Mouse (Mus musculus) gastrocnemius, adult 8-10 months (tissue): ENCODE results near the gene Kmt2a. TPM values are rescaled to one million over a fixed set of nuclear protein-coding genes. Genes with fewer than 3 reads are reported as not detected.

ENCODE experiments used
- DNase-seq, 2 experiments: peaks; one replicate each; pipeline ENCODE4 v3.0.0; 2022; ENCODE audit warnings: low spot score in 2 of 2
- total RNA-seq, 4 experiments: library from RNA; stranded (reverse); gene quantifications; 2 replicates each; pipeline ENCODE4 v1.2.4; 2022

Gene Kmt2a
- total RNA-seq, 4 experiments from 2014 or later, result 14.0 to 22.4 (median 18.0) TPM

DNA sequence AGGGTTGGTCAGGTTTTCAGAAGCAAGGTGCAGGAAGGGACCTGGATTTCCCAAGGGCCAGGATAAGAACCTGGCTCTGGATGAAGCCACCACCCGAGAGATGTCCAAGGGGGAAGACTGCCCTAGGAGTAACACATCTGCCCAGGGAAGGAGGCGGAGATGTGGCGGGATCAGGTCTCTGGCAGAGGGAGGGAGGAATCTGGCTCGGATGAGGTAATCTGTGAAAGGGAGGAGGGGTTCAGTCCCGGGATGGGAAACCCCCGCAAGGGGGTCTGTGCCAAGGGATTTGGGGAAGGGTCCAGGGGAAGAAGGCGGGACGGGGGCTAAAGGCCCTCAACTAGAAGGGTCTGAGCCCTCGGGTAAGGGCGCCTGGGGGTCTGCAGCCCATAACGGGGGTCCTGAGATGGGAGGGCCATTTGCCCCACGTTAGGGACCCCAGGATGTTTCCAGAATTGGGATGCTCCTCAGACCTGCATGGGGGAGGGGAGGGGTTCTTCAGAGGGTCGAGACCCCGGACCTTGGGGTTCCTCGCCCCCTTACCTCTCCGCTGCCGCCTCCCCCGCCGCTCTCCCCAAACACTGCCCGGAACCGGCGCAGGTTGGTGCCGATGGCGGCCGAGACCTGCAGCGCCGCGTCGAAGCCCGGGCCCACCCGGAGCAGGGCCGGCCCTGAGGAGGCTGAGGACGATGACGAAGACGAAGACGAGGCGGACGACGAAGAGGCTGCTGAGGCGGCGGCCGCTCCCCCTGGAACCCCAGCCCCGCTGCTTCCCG is 601 bp downstream of the Kmt2a start:
- DNase-seq, result peak in 1 of 2 experiments; percentile 10

DNA sequence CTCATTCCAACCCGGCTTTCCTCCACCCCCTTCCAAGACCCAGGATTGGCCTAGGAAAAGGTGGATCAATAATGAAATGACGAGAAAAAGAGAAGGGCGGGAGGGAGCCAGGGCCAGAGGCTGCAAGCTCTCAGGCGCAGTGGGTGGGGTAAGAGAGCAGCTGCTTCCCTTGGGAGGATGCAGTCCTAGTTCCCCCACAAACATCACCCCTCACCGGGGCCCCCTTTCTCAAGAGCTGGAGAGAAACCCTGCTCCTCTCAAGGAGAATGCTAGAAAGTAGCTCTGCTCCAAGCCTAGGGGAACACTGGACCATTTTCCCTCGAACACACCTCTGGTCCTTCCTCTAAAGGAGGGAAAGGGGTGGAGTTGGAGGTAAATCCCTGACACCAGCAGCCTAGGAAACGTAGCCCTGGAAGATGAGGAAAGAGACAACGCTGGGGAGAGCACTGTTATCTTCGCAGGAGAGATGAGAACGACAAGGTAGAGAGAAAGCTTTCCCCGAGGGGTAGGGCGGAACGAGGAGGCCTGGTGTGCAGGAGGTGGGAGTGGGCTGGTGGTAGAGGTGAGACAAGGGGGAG is 1.3 kb downstream of the Kmt2a start:
- DNase-seq, result no peak

DNA sequence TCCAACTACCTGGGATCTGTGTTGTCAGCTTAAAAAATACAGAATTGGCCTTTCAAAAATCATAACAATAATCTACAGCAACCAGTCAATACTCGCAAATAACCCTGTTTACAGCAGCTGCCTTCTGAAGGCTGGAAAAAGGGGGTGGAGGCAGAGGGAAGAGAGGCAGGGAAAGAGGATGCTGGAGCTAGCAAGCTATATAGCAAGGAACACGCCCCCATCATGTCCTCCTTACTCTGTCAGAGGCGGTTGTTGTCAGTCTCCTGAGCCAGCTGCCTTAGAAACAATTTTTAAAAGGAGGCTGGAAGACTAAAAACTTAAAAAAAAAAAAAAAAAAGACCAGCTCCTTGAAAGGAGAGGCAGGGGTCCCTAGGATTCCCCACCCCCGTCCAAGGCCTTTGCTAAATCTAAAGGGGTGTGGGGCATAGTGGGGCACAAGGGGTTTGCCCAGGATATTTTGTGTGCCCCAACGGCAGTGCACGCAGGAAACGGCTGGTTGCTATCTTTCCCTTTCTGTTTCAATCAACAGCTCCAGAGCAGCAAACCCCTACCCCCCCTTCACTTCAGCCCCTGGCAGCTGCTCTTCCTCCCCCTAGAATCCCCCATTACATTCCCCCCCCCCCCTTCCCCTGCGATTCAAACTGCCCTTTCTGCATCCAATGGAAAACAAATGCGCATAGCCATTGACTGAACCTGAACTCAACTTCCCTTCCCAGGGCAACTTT is 2.2 kb downstream of the Kmt2a start:
- no peak for DNase-seq

DNA sequence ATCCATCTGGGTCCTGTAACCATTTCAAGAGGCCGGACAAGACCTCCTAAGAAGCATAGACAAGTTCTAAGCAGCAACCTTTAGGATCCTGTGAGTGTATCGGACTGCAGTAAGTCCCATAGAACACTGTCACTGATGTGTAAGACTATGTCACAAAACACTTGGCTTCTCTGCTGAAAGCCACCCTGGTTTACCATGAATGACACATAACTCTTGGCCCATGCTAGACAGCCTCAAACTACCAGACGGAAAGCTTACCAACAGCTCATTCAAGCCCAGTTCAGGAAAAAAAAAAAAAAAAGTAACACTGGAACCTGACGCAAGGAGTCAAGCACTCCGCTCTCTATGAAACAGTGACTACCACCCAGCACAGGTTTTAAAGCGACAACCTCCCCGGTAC is 3.4 kb downstream of the Kmt2a start:
- DNase-seq, result no peak

DNA sequence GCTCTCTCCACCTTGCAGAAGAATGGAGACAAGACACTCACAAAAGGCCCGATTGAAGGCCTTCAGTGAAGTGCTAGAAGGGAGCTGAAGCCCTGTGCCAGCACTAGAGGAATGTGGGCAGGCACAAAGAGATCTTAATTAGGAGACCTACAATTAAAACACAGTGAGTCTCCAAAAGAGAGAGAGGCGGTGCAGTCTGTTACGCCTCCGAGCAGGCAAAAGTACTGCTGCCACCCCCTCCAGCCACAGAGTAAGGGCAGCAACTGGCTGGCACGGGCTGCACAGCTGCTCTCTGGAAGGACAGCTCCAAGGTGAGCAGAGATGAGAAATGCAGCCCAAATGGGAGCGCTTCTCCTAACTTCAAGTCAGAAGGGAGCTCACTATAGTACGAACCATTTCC is 5.6 kb downstream of the Kmt2a start:
- DNase-seq, result peak in 1 of 2 experiments; percentile 29

DNA sequence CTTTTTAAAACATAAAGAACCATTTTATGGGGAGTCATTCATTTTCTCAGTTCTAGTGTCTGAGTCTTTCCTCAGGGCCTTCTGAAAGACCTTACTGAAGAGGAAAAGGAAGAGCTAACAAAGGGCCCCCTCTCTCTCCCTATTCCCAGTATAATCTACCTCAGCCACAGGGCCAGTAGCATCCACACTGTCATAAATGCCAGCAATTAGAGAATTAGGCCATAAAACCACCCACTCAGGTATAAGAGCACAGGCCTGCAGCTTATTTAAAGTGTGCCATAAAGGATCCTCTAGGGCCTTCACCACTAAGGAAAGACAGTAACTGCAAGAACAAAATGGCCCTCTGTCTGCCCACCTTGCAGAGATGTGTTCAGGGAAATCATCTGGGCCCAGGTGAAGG is 6.9 kb downstream of the Kmt2a start:
- no peak for DNase-seq

GRCm38 (mm10) chr9:44873665-44874064 is 7.4 kb downstream of the Kmt2a start:
- DNase-seq, result no peak

DNA sequence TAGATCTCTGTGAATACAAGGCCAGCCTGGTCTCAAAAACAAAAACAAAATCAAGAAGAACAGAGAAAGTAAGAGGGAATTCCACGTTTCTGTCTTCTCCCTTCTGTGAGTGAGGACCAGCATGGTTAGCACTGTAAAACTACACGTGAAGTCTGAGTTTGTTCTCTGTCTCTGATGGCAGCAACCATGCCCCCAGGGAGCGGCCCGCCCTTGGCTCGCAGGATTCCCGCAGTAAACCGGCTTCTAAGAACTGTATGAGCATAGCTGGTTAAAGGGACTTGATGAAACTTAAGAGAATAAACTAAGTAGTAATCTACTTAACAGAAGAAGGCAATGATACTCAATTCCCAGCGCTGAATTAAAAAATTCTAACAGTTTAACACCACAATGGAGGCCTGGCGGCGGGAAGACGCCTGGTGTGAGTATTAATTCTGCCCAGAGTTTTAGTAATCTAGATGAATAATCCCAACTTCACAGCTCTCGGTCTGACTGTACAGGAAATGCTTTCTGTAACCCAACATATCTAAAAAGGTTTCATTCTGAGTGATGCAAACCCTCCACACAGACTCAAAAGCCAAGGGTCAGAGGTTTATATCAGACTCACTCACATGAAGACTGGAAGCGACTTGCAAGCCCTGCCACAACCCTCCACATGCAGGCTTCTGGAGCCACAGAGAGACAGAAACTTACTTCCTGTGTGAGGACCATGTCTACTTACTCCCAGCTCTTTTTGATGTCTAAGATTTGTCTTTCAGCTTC is 12.6 kb downstream of the Kmt2a start:
- peak; percentile 39 to 54 for DNase-seq

DNA sequence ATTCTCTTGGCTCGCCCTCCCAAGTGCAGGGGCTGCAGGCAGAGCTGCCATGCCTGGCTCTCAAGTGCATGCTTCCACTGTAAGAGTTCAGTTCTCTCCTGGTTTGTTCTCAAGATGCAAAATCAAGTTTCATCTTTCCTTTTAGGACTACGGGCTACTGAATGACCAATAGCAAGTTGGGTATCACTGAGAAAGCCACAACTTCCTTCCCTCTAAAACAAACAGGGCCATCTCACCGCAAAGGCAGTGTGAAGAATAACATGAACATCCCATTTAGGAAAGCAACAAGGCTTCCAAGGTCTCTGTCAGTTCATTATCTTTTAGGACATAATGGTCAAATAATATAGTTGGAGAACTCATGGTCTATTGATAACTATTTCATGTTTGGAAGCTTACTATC is 13.4 kb downstream of the Kmt2a start:
- DNase-seq, result no peak

DNA sequence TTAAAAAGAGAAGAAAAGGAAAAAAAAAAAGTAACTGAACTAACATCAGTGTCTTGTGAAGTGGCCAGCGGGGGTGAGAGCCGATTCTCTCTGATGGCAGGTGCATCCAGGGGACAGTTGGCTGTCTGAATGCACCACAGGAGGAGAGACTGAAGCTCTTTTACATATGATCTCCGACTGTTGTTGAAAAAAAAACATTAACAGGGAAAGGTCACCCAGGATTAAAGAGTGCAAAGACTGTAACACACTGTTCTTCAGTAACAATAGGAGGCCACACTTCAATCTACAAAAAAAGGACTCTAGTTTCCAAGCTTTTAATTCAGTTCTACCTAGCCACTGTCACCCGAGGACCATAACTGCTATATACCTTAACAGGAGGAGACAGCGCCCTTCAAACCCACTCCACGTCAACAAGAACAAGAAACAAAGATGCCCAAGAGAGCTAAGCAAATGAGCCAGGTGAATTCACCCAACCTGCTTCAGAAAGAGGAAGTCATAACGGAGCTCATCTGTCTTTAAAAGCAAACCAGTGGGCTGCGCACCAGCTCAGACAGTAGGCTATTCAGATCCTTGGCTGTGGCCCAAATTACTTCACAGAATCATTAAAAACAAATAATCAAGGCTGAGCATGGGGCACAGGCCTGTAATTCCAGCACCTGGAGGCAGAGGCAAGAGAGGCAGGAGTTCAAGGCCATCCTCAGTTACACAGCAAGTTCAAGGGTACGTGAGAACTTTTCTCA is 14.4 kb downstream of the Kmt2a start:
- DNase-seq, result no peak

GRCm38 (mm10) chr9:44861121-44861520 is 20.0 kb downstream of the Kmt2a start:
- no peak for DNase-seq

DNA sequence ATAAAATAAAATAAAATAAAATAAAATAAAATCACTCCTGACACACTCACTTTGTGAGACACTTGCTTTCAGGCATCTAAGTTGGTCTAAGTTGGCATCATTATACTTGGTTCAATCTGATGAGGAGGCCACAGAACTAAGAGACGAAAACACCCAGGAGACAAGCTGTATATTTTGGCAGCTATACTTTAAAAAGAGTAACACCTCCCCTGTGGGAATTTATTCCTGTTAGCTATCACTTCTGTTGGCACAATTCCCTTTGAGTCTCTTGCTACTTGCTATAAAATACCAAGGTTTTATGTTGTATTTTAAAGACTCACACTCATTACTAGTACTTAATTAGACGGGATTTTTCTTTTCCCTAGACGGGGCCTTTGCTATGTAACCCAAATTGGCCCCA is 22.4 kb downstream of the Kmt2a start:
- no peak for DNase-seq

- no peak for DNase-seq
Observed at GRCm38 (mm10) chr9:44857405-44857992, 23.6 kb downstream of the Kmt2a start.

DNA sequence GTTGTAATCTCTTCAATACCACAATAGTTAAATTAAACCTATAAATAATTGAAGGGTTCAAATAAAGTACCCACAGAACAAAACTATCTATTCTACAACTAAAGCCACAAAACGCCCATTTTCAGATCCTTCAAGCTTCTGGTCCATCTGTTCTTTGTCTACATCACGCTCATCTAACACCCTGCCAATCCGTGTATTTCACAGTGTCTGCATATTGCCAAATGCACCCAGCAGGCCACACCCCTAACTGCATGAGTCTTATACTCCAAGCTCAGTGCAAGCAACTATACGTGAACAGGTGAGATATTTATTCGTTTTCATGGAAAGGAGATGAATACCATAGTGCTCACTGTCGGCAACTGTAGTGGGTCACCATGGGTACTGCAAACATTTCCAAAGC is 25.9 kb downstream of the Kmt2a start:
- DNase-seq, result no peak

DNA sequence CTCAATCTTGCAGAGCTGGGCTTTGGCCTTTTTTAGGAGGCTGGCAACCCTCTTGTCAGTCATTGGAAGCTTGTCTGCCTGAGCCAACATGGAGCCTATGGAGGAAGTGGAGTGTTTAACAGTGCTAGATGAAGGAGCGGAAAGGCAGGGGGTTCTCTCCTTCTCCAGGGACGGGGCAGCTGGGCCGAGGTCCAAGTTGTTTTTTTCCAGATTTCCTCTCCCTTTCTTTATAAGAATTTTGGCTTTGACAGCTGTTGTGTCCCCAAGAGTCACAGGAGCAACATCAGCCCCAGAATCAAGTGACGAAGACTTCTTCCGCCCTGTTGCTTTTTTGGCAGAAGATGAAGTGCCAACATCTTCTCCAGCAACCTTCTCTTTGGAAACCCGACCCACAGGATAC is 33.6 kb downstream of the Kmt2a start:
- no peak for DNase-seq

- DNase-seq, result no peak
Observed at GRCm38 (mm10) chr9:44841241-44841640, 39.9 kb downstream of the Kmt2a start.

DNA sequence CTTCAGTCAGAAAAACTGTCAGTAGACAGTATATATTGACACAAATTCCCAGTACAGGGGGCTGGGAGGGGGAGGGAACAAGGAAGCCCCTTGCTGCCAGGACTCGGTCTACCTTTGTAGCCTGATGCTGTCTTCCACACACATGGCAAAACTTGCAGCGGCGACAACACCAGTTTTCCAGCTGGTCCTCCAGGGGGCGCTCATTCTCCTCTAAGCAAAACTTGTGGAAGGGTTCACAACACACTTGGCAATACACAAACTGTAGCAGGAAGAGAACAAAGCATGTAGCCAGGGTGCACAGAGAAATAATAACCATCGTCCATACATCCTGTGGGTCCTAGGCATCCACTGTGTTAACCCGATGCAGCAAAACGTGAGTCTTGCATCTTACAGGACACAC is 44.7 kb downstream of the Kmt2a start:
- peak; percentile 50 to 64 for DNase-seq

DNA sequence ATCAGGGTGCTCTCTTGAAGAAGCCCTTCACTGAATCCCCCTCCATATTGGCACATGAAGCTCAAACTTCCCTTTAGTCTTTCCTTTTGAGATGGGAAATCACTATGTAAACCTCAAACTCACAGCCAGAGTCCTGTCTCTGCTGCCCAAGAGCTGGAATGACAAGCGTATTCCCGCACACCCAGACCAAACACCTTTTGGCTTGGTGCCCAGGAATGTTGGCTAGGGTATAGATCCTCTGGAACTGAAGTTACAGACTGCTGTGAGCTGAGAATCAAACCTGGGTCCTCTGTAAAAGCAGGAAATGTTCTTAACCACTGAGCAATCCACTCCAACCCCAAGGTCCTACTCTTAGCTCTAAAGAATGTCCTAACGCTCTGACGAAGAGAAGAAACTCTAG is 48.7 kb downstream of the Kmt2a start:
- no peak for DNase-seq

- DNase-seq, result no peak
Observed at GRCm38 (mm10) chr9:44830506-44830905, 50.6 kb downstream of the Kmt2a start.

DNA sequence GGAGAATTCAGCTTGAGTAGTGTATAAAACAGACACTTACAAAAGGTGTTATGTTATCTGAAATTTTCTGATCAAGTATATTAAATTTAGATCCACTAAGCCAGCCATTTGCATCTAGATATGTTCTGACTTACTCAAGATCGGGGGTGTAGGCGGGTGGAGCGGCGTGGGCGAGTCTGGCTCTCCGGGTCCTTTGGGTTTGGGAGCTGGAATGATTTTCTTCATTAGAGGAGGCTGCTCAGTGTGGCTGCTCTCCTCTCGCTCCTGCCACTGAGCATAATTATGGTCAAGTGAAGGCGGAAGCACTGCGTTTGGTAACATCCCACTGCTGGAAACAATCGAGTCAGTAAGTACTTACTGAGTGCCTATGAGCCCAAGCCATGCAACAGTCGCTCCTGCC is 52.2 kb downstream of the Kmt2a start:
- no peak for DNase-seq

- DNase-seq, result no peak
Observed at GRCm38 (mm10) chr9:44826660-44827059, 54.4 kb downstream of the Kmt2a start.
